Mouse (Mus musculus): Measurements from ENCODE around the gene Kdm6b. TPM values are rescaled to one million over a fixed set of nuclear protein-coding genes. Genes with fewer than 3 reads are reported as not detected.
"Not testable (repeated sequence)": the region's sequence is repeated elsewhere in the genome, so short reads cannot be mapped to it uniquely, and the experiment has no call there.

Kdm6b gene
- total RNA-seq, 2 experiments from 2014 or later = 48.3 to 52.2 TPM

GRCm38 (mm10) chr11:69395634-69396373, 17.7 kb downstream of the Kdm6b start:
- DNase-seq = peak; percentile 98
- intact Hi-C loops (cut with DNase I) = loop anchor here (2.0 kb wide), 2 partner anchors 15 to 71 kb away; no protein-coding TSS in a partner anchor

GRCm38 (mm10) chr11:69395235-69395633, 18.2 kb downstream of the Kdm6b start, which contains the start of the genes Naa38 and Cyb5d1:
Gene Naa38, plus strand, starts transcription at chr11:69395487.
Gene Cyb5d1, minus strand, starts transcription at chr11:69395631.
- intact Hi-C loops (cut with DNase I) = loop anchor here (2.0 kb wide), 1 partner anchor 70 kb away; no protein-coding TSS in a partner anchor
- peak; percentile 93 to 94 for DNase-seq

GRCm38 (mm10) chr11:69394591-69395167, 18.8 kb downstream of the Kdm6b start:
- intact Hi-C loops (cut with DNase I) = loop anchor here (2.0 kb wide), 1 partner anchor 70 kb away; no protein-coding TSS in a partner anchor

GRCm38 (mm10) chr11:69390400-69391034, 23.0 kb downstream of the Kdm6b start:
- peak; percentile 85 to 89 for DNase-seq
- intact Hi-C loops (cut with DNase I) = loop anchor here (1.0 kb wide), 1 partner anchor 121 kb away; no protein-coding TSS in a partner anchor

More at GRCm38 (mm10) chr11:69394591-69395167, 18.8 kb downstream of the Kdm6b start:
- DNase-seq = not testable (repeated sequence)

GRCm38 (mm10) chr11:69389531-69390399, 23.7 kb downstream of the Kdm6b start:
- DNase-seq = peak in 1 of 2 experiments; percentile 47
- intact Hi-C loops (cut with DNase I) = loop anchor here (1.0 to 5.0 kb wide), 4 partner anchors 27 to 197 kb away; no protein-coding TSS in a partner anchor

GRCm38 (mm10) chr11:69388680-69389079, 24.8 kb downstream of the Kdm6b start:
- no peak for DNase-seq
- intact Hi-C loops (cut with DNase I) = loop anchor here (2.0 to 5.0 kb wide), 3 partner anchors 26 to 196 kb away; no protein-coding TSS in a partner anchor

- no peak for DNase-seq
- intact Hi-C loops (cut with DNase I) = loop anchor here (5.0 kb wide), 1 partner anchor 194 kb away; no protein-coding TSS in a partner anchor
Observed at GRCm38 (mm10) chr11:69386758-69387157, 26.7 kb downstream of the Kdm6b start.

- DNase-seq = no peak
- intact Hi-C loops (cut with DNase I) = loop anchor here (5.0 kb wide), 1 partner anchor 193 kb away; no protein-coding TSS in a partner anchor
Observed at GRCm38 (mm10) chr11:69384979-69385378, 28.5 kb downstream of the Kdm6b start.

DNA sequence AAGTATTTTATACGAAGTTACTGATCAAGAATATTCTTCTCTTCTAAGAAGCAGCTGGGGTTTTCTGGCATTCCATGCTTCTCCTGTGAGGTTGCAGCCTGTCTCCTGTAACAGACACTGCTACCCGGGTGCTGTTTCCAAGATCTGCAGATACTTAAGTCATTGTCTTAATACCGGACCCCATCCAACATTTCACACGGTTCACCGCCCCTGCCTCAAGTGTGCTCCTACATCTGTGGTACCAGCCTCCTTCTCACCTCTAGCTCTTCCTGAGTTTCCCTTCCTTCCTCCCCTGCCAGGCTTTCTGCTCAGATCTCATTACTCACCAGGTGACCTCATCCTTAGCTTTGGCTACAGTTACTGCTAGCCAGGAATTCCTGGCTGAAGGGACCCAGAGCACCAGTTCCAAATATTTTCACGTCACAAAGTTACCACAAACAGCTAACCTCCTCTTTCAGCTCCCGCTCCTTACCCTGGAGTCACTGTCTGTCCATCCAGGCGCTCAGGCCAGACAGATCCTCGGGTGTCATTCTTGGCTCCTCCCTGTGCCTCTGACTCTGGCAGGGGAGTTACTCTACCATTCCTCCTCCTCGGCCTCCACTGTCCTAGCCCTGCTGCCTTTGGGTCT, 30.9 kb downstream of the Kdm6b start:
- DNase-seq = peak in 1 of 2 experiments; percentile 44
- intact Hi-C loops (cut with DNase I) = no loop called here

DNA sequence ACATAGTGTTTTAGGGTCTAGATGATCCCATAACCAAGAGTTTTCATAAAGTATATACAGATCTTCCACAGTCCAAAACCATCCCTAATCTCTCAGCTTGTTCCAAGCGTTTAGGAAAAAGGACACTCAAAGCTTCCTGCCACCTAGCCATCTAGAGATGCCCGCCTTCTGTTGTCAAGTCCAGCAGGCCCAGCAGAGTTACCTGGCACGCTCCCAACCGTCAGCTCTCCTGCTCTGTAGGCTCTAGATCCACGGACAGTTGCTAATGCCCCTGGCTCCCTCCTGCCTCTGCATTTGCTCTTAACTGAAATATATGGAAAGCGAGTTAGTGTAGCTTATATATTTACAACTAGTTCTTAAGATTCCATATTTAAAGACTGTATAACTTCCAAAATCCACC, 32.1 kb downstream of the Kdm6b start:
- DNase-seq = no peak
- intact Hi-C loops (cut with DNase I) = no loop called here

- intact Hi-C loops (cut with DNase I) = no loop called here
Observed at GRCm38 (mm10) chr11:69379600-69379999, 33.9 kb downstream of the Kdm6b start.

DNA sequence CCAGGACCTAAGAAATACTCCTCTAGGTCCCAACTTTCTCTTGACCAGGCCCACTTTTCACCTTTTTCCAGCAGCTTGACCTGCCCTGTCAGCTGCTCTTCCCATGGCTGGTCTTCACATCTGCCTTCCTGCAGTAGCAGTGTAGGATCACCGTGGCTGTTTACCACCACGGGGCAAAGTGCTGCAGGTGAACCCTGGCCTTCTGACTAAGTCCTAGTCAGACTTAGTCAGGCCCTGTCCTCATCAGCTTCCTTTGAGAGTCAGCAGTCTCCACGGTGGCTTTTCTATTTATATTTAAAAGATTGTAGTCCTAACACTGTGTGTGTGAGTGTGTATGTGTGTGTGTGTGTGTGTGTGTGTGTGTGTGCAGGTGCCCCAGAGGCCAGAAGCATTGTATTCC, 35.7 kb downstream of the Kdm6b start:
- intact Hi-C loops (cut with DNase I) = no loop called here
- DNase-seq = no peak

More at GRCm38 (mm10) chr11:69379600-69379999, 33.9 kb downstream of the Kdm6b start:
- no peak for DNase-seq

- DNase-seq = no peak
- intact Hi-C loops (cut with DNase I) = no loop called here
Observed at GRCm38 (mm10) chr11:69375646-69376045, 37.8 kb downstream of the Kdm6b start.

DNA sequence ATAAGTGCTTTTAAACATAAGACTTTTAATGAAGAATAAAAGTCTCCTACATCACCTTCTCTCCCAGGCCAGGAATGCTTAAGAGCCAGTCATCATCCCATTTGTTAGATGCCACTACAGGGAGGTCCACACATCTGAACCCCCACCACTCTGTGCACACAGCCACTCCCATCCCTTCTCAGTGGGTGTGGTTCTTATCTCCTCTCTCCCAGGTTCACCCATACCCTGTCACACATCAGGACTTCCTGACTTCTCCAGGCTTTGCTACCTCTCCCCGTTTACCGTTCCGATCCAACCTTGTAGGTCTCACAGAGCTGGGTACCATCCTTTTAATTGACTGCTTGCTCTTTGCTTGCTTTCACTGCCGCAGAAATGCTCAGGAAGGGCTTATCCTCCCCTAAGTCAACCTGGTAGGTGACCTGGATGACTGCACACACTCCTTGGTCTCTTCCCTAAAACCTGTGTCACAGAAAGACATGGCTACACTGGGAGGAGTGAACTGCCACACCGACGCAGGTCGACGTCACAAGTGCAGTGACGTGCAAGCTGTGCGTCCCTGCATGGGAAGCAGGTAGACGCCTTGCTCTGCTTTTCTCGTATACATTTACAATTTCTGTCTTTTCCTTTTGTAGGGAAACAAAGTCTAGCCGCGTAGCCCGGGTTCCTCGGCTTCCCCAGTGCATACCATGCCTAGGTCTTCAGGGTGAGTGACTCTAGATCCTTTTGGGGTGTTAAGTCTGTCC, 40.1 kb downstream of the Kdm6b start:
- DNase-seq = no peak
- intact Hi-C loops (cut with DNase I) = loop anchor here (5.0 kb wide), 1 partner anchor 246 kb away; the partner anchor contains the start of gene Aloxe3

- intact Hi-C loops (cut with DNase I) = loop anchor here (5.0 kb wide), 1 partner anchor 245 kb away; the partner anchor contains the start of gene Aloxe3
- peak in 1 of 2 experiments; percentile 33 for DNase-seq
Observed at GRCm38 (mm10) chr11:69372780-69373170, 40.7 kb downstream of the Kdm6b start.

GRCm38 (mm10) chr11:69372056-69372779, 41.3 kb downstream of the Kdm6b start:
- DNase-seq = peak; percentile 33 to 34
- intact Hi-C loops (cut with DNase I) = loop anchor here (5.0 kb wide), 1 partner anchor 245 kb away; the partner anchor contains the start of gene Aloxe3

GRCm38 (mm10) chr11:69371601-69372000, 41.9 kb downstream of the Kdm6b start:
- no peak for DNase-seq
- intact Hi-C loops (cut with DNase I) = loop anchor here (5.0 kb wide), 1 partner anchor 244 kb away; the partner anchor contains the start of gene Aloxe3

DNA sequence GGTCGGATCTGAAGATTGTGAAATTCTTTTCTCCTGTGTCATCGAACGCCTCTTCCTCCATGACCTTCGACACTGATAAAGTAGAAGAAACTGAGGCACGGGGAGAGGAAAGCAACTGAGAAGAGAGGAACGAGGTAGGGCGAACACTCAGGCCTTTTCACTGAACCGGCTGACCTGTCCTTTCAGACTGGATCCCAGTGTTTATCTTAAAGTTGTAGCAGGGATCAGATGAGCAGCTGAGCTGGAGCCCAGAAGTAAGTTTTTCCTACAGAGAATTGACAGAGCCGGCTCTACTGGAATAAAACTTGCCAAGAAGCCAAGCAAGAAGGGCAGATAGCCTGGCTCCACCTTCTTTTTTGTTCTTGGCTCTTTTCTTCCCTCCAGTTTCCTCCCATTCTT, 42.7 kb downstream of the Kdm6b start:
- no peak for DNase-seq
- intact Hi-C loops (cut with DNase I) = loop anchor here (5.0 kb wide), 1 partner anchor 244 kb away; the partner anchor contains the start of gene Aloxe3
